Mouse (Mus musculus) C2C12 (cell line): Measurements from ENCODE around the gene Crabp2. TPM values are rescaled to one million over a fixed set of nuclear protein-coding genes. Genes with fewer than 3 reads are reported as not detected.
A peak's percentile ranks its signal among the peaks of the same experiment; 100 is the strongest.

Source experiments
- H3K27me3 ChIP-seq: one replicate; pipeline ENCODE4 v1.6.1; 2011; ENCODE audit not compliant: control insufficient read depth, insufficient read depth, insufficient read length
- H3K36me3 ChIP-seq: one replicate; pipeline ENCODE4 v1.6.1; 2011; ENCODE audit not compliant: control insufficient read depth, insufficient read depth
- H3K4me3 ChIP-seq: one replicate; pipeline ENCODE4 v1.5.1; 2011; ENCODE audit warnings: mild to moderate bottlenecking, control low read depth; ENCODE audit not compliant: poor library complexity, insufficient read depth, severe bottlenecking
- H3K79me2 ChIP-seq: one replicate; pipeline ENCODE4 v1.6.1; 2011; ENCODE audit not compliant: control insufficient read depth, insufficient read depth
- H3K79me3 ChIP-seq: one replicate; pipeline ENCODE4 v1.6.1; 2011; ENCODE audit warnings: low read depth, control low read depth
- H3ac ChIP-seq: one replicate; pipeline ENCODE3; 2011; ENCODE audit warnings: low read depth; ENCODE audit not compliant: control insufficient read depth, insufficient read length
- CEBPB ChIP-seq: IDR thresholded peaks from one replicate; pipeline ENCODE4 v1.6.1; 2011; ENCODE audit warnings: low read depth, mild to moderate bottlenecking, control low read depth, moderate library complexity
- CTCF ChIP-seq: IDR thresholded peaks from one replicate; pipeline ENCODE4 v1.5.1; 2011; ENCODE audit not compliant: control insufficient read depth, insufficient read depth, insufficient read length
- FOSL1 ChIP-seq: IDR thresholded peaks from one replicate; pipeline ENCODE4 v1.8.0; 2011; ENCODE audit warnings: mild to moderate bottlenecking, low read length; ENCODE audit not compliant: poor library complexity, insufficient read depth, severe bottlenecking
- MAX ChIP-seq: IDR thresholded peaks from one replicate; pipeline ENCODE4 v1.6.1; 2011; ENCODE audit warnings: mild to moderate bottlenecking, control low read depth
- MYOD1 ChIP-seq: IDR thresholded peaks from one replicate; pipeline ENCODE4 v1.6.1; 2011; ENCODE audit warnings: low read depth; ENCODE audit not compliant: control insufficient read depth, insufficient read length
- MYOG ChIP-seq: IDR thresholded peaks from one replicate; pipeline ENCODE4 v1.6.1; 2011; ENCODE audit not compliant: control insufficient read depth, insufficient read length; ENCODE audit errors: extremely low read depth
- USF1 ChIP-seq: IDR thresholded peaks from one replicate; pipeline ENCODE4 v1.6.1; 2011; ENCODE audit warnings: low read depth, mild to moderate bottlenecking, control low read depth, moderate library complexity
- polyA plus RNA-seq: library from polyadenylated mRNA; unstranded; fragments of >200 nt; fragmentation: generic; extraction: Trizol; gene quantifications from one replicate; pipeline ENCODE4 v1.2.1, GENCODE M21; 2012; ENCODE audit warnings: missing spikeins

Crabp2 gene
- polyA plus RNA-seq, 1 experiment: 14.4 TPM

DNA sequence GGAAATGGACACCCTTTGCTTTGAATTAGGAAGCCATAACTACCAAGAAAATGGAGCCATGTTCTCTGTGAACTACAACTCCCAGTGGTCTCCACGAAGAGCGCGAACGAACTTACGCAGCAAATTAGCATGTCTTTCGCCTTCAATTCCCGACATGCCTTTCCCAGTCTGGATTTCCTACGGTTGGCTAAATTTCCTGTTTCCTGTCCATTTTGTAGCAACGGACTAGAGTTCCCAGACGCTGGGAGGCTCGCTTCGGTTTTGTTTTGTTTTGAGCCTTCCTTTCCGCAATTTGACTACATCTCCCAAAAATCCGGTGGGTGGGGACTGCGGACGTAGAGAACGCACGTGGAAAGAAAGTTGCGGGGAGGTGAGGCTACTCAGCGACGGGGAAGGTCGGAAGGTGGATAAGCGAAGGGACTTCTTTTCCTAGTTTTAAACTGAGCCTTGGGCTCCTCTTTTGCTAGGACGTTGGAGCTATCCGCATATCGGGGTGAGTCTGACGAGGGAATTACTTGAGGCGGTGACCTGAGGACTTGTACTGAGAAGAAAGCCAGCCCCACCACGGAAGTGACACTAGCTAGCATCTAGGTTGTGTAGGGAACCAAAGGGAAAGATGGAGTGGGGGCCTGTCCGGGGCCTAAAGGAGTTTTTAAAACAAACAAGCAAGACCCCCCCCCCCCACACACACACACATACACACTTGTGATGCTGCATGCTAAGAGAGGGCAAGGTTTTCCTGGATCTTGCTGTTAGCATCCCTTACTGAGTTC is 28.9 kb upstream of the Crabp2 start, which contains the start of gene Mrpl24:
TSS of gene Mrpl24 (plus strand) at position 171 of the 773 bp plus-strand sequence.
- no peak for TF ChIP-seq CTCF
- no peak for TF ChIP-seq USF1
- no peak for TF ChIP-seq MYOD1
- no peak for TF ChIP-seq MYOG
- Histone ChIP-seq H3K27me3 (no peaks in the 10 kb centered on the region), H3K79me3 (peaks cover 10% of the 10 kb centered on the region), H3K79me2 (peaks cover 19% of the 10 kb centered on the region), H3ac (peak within 1 kb of the TSS; percentile 72), H3K4me3 (peak within 1 kb of the TSS; percentile 53), H3K36me3 (peaks cover 57% of the 10 kb centered on the region)

DNA sequence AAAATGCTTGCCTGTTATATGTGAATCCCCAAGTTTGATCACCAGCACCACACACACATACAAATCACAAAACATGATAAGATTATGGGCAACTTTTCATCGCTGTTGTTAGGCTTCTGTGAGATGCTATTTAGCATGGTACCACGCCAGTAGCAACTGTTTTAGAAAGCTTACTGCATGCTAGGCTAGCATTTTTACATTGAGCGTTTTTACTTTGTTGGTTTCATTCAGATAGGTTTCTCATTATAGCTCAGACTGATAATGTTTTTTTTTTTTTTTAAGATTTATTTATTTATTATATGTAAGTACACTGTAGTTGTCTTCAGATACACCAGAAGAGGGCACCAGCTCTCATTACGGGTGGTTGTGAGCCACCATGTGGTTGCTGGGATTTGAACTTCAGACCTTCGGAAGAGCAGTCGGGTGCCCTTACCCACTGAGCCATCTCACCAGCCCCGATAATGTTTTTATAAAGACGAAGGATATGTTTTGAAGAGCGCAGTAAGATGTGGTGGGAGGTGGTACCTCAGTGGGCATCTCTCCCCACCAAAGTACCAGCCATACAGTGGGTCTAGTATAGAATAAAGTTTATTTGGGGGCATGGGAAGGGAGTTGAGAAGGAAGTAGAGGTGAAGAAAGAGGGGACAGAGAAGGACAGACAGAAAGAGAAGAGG is 28.1 kb upstream of the Crabp2 start:
- H3K79me3 ChIP-seq: peaks cover 10% of the 10 kb centered on the region
- peaks cover 18% of the 10 kb centered on the region for H3K79me2 ChIP-seq
- TF ChIP-seq MYOG (no peak), FOSL1 (no peak), CTCF (no peak), MAX (no peak)
- no peaks in the 10 kb centered on the region for H3K27me3 ChIP-seq
- peak overlapping the region; percentile 72 for H3ac ChIP-seq
- H3K4me3 ChIP-seq: peak overlapping the region; percentile 53
- peaks cover 59% of the 10 kb centered on the region for H3K36me3 ChIP-seq

GRCm38 (mm10) chr3:87924996-87925395 is 23.5 kb upstream of the Crabp2 start:
- H3ac ChIP-seq: no peak overlapping the region
- H3K27me3 ChIP-seq: no peaks in the 10 kb centered on the region
- H3K4me3 ChIP-seq: no peak overlapping the region
- H3K36me3 ChIP-seq: peaks cover 60% of the 10 kb centered on the region
- no peak for TF ChIP-seq FOSL1
- no peak for TF ChIP-seq MYOD1
- TF ChIP-seq MYOG: no peak
- TF ChIP-seq USF1: no peak
- no peak for TF ChIP-seq MAX
- TF ChIP-seq CTCF: no peak
- no peak for TF ChIP-seq CEBPB
- peaks cover 19% of the 10 kb centered on the region for H3K79me3 ChIP-seq
- peaks cover 40% of the 10 kb centered on the region for H3K79me2 ChIP-seq

DNA sequence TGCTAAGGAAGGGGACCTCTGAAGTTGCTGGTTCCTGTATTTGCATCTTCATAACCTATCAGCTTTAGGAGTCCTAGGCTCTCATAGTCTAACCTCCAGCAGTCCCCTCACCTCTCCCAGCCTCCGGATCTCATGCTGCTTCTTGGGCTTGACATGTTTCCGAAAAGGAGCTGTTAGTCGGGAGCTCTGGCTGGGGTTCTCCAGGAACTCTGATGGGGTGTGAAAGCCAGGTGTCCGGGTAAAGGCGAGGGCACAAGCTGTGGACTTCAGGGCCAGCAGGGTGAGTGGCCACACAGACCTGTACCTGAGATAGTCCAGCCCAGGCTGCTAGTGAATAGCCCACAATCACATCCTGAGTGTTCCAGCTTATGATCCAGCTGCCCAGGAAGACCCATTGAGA is 21.0 kb upstream of the Crabp2 start:
- peaks cover 50% of the 10 kb centered on the region for H3K79me2 ChIP-seq

GRCm38 (mm10) chr3:87929341-87930077 is 19.0 kb upstream of the Crabp2 start:
- peak overlapping the region; percentile 98 for H3ac ChIP-seq
- TF ChIP-seq FOSL1: no peak
- TF ChIP-seq MYOG: no peak
- no peak for TF ChIP-seq CTCF
- no peak for TF ChIP-seq USF1
- no peak for TF ChIP-seq MAX
- TF ChIP-seq MYOD1: no peak
- TF ChIP-seq CEBPB: no peak
- H3K36me3 ChIP-seq: peaks cover 67% of the 10 kb centered on the region
- peaks cover 49% of the 10 kb centered on the region for H3K79me3 ChIP-seq
- H3K27me3 ChIP-seq: no peaks in the 10 kb centered on the region
- H3K4me3 ChIP-seq: peak overlapping the region; percentile 75
- peaks cover 70% of the 10 kb centered on the region for H3K79me2 ChIP-seq

More for the DNA sequence above, 21.0 kb upstream of the Crabp2 start:
- TF ChIP-seq CEBPB (no peak), MAX (no peak), CTCF (no peak), FOSL1 (no peak), MYOG (no peak), USF1 (no peak), MYOD1 (no peak)
- no peak overlapping the region for H3K4me3 ChIP-seq
- H3K36me3 ChIP-seq: peaks cover 66% of the 10 kb centered on the region
- H3K27me3 ChIP-seq: no peaks in the 10 kb centered on the region
- peaks cover 31% of the 10 kb centered on the region for H3K79me3 ChIP-seq
- H3ac ChIP-seq: no peak overlapping the region
